8 mouse cellular contexts compared by ENCODE assay signal in the genomic region with DNA sequence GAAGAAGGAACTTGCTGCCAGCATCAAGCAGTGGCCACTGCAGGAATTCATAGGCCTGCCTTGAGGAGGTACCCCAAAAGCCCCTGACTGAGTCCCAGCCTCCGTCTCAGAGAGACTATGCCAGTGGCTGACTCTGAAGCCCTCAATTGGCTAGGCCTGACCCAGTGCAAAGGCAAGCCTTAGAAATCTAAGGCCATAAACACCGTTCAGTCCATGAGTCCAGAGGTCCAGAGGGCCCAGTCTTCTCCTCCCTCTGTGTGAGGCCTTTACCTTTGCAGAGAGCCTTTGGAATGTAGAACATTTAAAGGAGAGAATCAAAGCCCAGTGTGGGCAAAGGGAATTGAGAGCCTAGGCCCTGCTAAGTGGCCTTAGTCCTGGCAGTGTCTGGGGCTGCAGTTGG.
DNase-seq lines count a peak whose midpoint lies in the region; ATAC-seq and TF ChIP-seq lines count a peak whose summit lies in the region.

No protein-coding gene starts in this region.

- H3K27ac ChIP-seq in heart, postnatal 0 days (ENCODE audit: low read depth) = peak overlapping the region; percentile 81
- H3K27ac ChIP-seq in testis, adult 2 months (ENCODE audit: control insufficient read depth, insufficient read depth, low read depth, low read length) = peak overlapping the region; percentile 24; the same call in 1 of the 2 replicates

- H3K9ac ChIP-seq in heart, postnatal 0 days (replicated peaks; ENCODE audit: low read depth, low read length) = no peak overlapping the region

- no peak for TF ChIP-seq CTCF in heart, postnatal 0 days (IDR thresholded peaks at IDR 0.05; ENCODE audit: low read depth)
- no peak for TF ChIP-seq CTCF in testis, adult 2 months (IDR thresholded peaks at IDR 0.05; ENCODE audit: control insufficient read depth, insufficient read depth, insufficient replicate concordance, low read depth, low read length)

- no peak for TF ChIP-seq POLR2A in testis, adult 2 months (IDR thresholded peaks at IDR 0.05; ENCODE audit: control insufficient read depth, low read depth, low read length)

- TF ChIP-seq EP300 in heart, postnatal 0 days (IDR thresholded peaks at IDR 0.05; ENCODE audit: low read depth) = no peak

- no peak overlapping the region for H3K4me2 ChIP-seq in heart, postnatal 0 days (ENCODE audit: low read depth, low read length)

- H3K27me3 ChIP-seq in heart, postnatal 0 days (ENCODE audit: control insufficient read depth, insufficient read depth, low read length) = peaks cover 11% of the 10 kb centered on the region; the same call in 1 of the 2 replicates
- H3K27me3 ChIP-seq in testis, adult 2 months (ENCODE audit: control insufficient read depth, insufficient read depth, low read length) = no peaks in the 10 kb centered on the region

- H3K4me1 ChIP-seq in heart, postnatal 0 days (ENCODE audit: control insufficient read depth, insufficient read depth) = peaks cover 41% of the 10 kb centered on the region
- no peaks in the 10 kb centered on the region; the same call in none of the 2 replicates for H3K4me1 ChIP-seq in testis, adult 2 months (ENCODE audit: control insufficient read depth, insufficient read depth, low read length)

- DNase-seq in heart, postnatal 0 days (ENCODE audit: low spot score) = no peak
- no peak for DNase-seq in heart, adult 18-20 months
- DNase-seq in testis, postnatal 14 days (ENCODE audit: low spot score) = no peak
- DNase-seq in kidney, postnatal 36 days = peak; percentile 42 to 55
- peak; percentile 38 for DNase-seq in yolk sac, embryonic 10.5 days (ENCODE audit: low spot score)
- DNase-seq in right cerebral cortex, adult 2 months (ENCODE audit: low spot score in 2 of 2) = no peak
- DNase-seq in thymus, adult 18-20 months = no peak

- no peak overlapping the region for H3K4me3 ChIP-seq in heart, postnatal 0 days (ENCODE audit: low read depth, low read length)
- H3K4me3 ChIP-seq in testis, adult 2 months (ENCODE audit: control insufficient read depth, low read depth, low read length) = no peak overlapping the region

- WGBS in heart, postnatal 0 days = 85% methylated on average over 2 of the region's 2 CpGs

- no peaks in the 10 kb centered on the region for H3K36me3 ChIP-seq in heart, postnatal 0 days (replicated peaks; ENCODE audit: control insufficient read depth, insufficient read depth, low read length)
- H3K36me3 ChIP-seq in testis, adult 2 months (ENCODE audit: control insufficient read depth, insufficient read depth, low read length) = no peaks in the 10 kb centered on the region

- H3K9me3 ChIP-seq in heart, postnatal 0 days (replicated peaks; ENCODE audit: control insufficient read depth, low read length) = no peaks in the 10 kb centered on the region

- ATAC-seq in heart, postnatal 0 days (ENCODE audit: insufficient read depth, low read depth) = no peak

Comparison
In these comparisons a context has a peak if more than half of its experiments do, and no peak if none do; other contexts are left out.
1. DNase-seq: peak in kidney, postnatal 36 days (2 of 2) and yolk sac, embryonic 10.5 days (single experiment); none in heart, postnatal 0 days (single experiment), heart, adult 18-20 months (0 of 2), testis, postnatal 14 days (single experiment), right cerebral cortex, adult 2 months (0 of 2) and thymus, adult 18-20 months (0 of 2).